Mouse (Mus musculus) gastrocnemius, postnatal 14 days (tissue): Measurements from ENCODE around the gene Axl. TPM values are rescaled to one million over a fixed set of nuclear protein-coding genes. Genes with fewer than 3 reads are reported as not detected.

Experiments
- DNase-seq: peaks from one replicate; pipeline ENCODE4 v3.0.0; 2021; ENCODE audit warnings: mixed read lengths
- intact Hi-C: fragments of 180-260 bp; cut with DNase I; formaldehyde crosslinking; loops from one replicate; pipeline ENCODE4 v1.15.1; 2025; ENCODE audit warnings: low total_unique reads
- long read RNA-seq, 2 experiments: library from polyadenylated mRNA; stranded (forward); transcript quantifications; one replicate each; pipeline ENCODE4 v2.0.0; 2021
- total RNA-seq, 2 experiments: library from RNA; stranded (reverse); gene quantifications; 2 replicates each; pipeline ENCODE4 v1.2.3; 2021

Axl gene
- total RNA-seq: 10 to 100 TPM; 68.6 to 82.2 TPM
- long read RNA-seq, experiment 1, full-length matches to known transcripts: 31 of 42 reads
- long read RNA-seq, experiment 1, partial matches to known transcripts: 1 of 42 reads
- long read RNA-seq, experiment 1, other reads (novel, unspliced or antisense): 10 of 42 reads
- long read RNA-seq, experiment 2, full-length matches to known transcripts: 44 of 61 reads
- long read RNA-seq, experiment 2, partial matches to known transcripts: 6 of 61 reads
- long read RNA-seq, experiment 2, other reads (novel, unspliced or antisense): 11 of 61 reads

DNA sequence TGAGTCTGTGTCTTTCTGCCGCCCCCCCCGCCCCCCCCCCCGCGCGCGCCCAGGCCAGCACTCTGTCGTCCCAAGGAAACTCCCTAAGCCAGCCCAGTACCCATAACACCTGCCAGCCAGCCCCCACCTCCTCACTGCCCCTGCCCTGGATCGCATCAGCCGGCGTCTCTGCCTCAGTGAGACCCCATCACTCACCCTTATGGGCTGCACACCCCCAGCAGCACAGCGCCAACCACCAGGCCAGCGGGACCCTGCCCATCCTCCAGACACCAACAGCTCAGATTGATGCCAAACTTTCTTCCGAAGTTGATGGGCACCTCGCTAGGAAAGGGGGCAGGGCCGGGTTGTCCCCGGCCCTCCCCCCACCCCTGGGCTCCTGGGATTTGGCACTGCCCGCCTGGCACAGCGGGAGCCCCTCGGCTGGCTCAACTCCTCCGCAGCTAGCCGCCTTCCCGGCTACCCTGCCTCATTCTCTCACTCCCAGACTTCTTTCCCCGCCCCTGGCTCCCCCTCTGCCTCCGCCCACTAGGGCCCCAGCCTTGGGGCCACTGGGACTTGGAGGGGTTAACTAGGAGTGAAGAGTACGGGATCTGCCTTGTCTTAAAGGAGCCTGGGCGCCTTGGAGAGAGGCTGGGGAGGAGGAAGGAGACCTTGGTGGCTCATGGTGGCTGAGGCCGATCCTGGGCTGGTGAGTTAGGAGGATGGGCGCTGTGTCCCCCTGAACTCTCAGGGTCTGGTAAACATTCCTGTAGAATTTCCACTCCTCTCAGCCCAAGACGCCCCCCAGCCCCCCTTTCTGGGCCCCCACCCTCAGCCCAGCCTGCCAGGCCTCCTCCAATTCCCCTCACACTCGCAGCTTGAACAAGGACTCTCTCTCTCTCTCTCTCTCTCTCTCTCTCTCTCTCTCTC lies at the start of gene Axl:
TSS of gene Axl (minus strand) at position 486 of the 909 bp plus-strand sequence.
- peak; percentile 84 for DNase-seq
- intact Hi-C loops: no loop called here

DNA sequence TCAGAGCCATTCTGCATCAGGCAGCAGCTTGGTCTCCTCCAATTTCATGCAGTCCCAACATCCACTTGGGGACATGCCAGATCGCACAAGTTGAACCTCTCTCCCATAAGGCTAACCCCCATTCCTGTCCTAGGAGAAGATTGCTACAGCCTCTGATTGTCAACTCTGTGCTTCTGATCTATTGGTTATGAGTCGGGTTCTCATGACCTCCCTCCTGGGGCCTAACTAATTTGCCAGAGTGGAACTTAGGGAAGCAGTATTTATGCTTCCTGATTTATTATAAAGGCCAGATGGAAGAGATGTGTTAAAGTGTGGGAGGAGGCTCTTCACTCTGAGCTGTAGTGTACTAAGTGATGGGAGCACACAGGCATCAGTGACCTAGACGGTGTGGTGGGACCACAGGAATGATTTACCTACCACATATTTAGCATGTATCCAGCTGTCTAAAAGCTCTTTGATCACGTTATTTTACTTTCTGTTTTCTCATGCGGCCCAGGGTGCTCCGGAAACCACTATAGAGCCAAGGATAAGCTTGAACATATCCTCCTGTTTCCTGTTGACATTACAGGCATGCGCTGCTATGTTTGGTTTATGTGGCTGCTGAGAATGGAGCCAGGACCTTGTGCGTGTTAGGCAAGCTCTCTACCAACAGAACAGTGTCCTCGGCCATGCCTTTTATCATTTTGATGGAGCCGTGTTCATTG lies 46.8 kb upstream of the Axl start:
- no peak for DNase-seq
- intact Hi-C loops: no loop called here

- no peak for DNase-seq
- intact Hi-C loops: no loop called here
These were observed 43.3 kb upstream of the Axl start for GRCm38 (mm10) chr7:25831557-25832530.

- no peak for DNase-seq
- intact Hi-C loops: no loop called here
These were observed 41.7 kb upstream of the Axl start for GRCm38 (mm10) chr7:25830251-25830650.

DNA sequence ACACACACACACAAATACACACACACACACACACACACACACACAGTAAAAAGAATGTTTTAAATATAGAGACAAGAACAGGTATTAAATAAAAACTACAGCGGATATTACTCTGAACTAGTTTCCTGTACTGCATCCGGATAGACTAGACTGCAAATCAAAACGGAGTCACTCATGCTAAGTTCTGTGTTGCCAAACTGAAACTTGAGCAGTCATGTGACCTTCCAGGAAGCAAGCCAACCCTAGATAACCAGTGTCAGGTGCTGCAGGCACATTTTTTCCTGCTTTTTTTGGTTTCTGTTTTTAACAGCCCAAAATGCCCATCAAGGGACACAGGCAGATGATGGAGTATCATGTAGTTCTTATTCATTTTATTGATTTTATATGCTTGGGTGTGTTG lies 38.7 kb upstream of the Axl start:
- no peak for DNase-seq
- intact Hi-C loops: no loop called here

GRCm38 (mm10) chr7:25826029-25826428 lies 37.5 kb upstream of the Axl start:
- intact Hi-C loops: no loop called here
- no peak for DNase-seq

- intact Hi-C loops: no loop called here
- DNase-seq: no peak
These were observed 36.5 kb upstream of the Axl start for GRCm38 (mm10) chr7:25825043-25825442.

DNA sequence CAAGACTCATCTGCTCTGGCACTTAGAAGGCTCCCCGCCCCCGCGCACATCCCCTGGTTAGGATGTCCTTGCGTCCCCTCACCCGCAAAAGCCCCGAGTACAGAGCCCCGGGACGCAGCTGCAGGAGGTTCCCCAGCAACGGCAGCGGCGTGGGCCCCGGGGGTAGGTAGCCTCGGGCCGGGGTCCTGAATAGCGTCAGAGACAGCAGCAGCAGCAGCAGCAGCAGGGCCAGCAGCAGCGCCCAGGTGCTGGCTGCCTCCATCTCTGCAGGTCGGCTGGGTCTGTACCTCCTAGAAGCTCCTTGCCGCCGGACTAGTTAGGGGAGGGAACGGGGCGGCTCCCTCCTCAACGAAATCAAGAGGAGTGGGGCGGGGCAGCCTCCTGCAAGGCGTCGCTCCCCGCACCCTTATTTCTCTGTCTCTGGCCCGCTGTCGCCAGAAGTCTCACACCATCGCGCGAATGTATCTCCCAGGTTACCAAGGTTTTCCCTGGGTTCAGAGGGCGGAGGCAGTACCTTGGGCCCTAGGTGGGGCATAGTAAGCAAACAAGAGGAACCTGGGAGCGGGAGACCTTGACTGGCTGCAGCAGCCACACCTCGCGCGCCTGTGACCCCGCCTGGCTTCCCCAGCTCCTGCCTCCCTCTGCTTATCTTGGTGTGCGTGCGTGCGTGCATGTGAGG lies 27.9 kb upstream of the Axl start, which contains the start of gene Cyp2s1:
TSS of gene Cyp2s1 (minus strand) at position 673 of the 679 bp plus-strand sequence.
- intact Hi-C loops: no loop called here
- no peak for DNase-seq

DNA sequence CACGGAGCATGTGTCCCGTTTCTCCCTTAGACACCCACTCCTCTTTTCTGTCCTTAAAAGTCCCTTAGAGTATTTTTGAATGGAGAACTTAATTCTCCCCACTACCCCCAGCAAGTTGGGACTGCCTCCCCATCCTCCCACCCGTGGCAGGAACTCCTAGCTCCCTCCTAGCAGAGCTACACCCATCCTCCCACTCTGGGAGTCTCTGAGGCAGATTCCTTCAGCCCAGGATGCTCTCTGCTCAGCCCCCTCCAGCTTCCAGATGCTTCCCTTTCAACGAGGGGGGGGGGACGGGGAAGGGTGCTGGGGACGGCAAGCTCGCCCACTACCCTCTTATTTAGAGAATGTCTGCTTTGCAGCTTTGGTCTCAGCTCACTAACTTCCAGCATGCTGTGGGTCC lies 27.1 kb upstream of the Axl start:
- intact Hi-C loops: no loop called here
- DNase-seq: no peak

DNA sequence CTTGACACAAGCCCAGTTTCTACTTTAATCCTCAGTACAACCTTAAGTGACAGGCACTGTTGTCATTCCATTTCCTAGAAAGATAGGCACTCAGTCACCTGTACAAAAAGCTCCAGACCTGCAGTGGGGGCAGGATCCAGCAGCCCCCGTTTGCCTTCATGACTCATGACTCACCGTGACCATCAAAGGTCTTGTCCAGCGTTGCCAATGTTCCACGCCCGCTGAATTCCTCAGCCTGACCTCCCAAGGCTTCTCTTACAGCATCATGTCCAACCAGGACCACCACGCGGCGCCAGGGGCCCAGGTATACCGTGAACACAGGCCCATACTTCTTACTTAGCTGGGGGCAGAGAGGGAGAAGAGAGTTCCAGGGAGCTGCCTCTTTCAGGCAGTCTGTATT lies 26.2 kb upstream of the Axl start:
- no peak for DNase-seq
- intact Hi-C loops: no loop called here

DNA sequence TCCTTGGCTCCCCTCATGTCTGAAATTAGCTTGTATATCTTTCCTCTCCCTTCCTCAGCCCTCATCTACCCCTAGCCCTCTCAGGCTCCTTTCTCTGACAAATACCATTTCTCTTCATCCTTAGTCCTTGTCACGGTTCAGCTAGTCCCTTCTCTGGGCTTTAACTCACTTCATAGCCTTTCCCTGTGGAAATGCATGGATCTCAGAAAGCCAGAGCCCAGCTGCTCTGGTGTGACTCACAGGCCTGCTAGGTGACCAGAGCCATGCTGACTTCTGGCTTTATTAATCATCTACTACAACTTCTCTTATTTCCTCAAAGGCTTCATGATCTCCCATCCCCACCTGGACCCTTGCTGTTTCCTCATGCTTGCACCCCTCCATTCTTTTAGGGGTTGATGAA lies 23.7 kb upstream of the Axl start:
- no peak for DNase-seq
- intact Hi-C loops: no loop called here

DNA sequence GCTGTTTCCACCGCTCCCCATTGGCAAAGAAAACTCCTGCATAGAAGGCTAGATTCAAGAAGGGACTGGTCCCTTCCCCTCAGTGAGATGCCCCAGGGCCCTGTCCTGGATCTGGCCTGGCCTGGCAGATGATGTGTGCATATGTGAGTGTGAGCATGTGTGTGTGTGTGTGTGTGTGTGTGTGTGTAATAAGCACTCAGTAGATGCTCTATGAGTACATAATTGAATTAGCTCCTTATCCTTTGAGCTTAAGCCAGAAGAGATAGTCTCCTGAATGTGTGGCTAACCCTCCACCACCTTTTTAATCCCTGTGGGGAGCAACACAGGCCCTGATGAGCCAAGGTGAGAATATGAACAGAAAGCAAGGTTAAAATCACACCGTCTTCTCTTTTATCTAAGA lies 23.2 kb upstream of the Axl start:
- DNase-seq: no peak
- intact Hi-C loops: no loop called here

DNA sequence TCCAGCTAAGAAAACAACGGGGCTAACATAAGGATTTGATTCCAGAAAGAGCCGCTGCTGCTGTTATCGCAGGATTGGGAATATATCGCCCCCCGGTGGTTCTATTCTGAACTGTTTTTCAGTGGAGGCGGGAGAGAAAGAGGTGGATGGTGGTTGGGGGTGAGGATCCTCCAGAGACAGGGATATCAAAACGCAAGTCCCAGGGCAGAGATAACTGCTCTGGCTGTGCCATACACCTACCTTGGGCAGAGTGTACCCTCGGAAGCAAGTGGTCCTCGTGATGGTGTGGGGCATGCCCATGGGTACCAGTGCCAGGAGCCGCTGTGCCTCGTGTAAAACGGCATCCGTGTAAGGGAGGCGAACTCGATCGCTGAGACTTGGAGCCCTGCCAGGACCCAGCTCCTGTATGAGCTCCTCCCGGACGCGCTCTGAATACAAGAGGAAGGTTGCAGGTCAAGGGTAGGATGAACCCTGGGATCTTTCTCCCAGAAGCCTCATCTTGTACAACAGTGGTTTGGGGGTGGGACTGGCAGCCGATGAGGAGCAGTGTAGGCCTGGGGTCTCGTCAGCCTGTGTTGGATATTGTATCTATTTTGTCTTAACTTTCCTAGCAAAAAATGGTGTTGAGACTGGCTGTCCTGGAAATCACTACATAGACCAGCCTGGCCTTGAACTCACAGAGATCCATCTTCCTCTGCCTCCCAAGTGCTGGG lies 17.3 kb upstream of the Axl start:
- peak; percentile 70 for DNase-seq
- intact Hi-C loops: loop anchor here (2.0 kb wide), 1 partner anchor 49 kb away; no protein-coding TSS in a partner anchor

GRCm38 (mm10) chr7:25804792-25805191 lies 16.3 kb upstream of the Axl start:
- DNase-seq: no peak
- intact Hi-C loops: loop anchor here (2.0 kb wide), 1 partner anchor 48 kb away; no protein-coding TSS in a partner anchor

- DNase-seq: no peak
- intact Hi-C loops: no loop called here
These were observed 15.0 kb upstream of the Axl start for GRCm38 (mm10) chr7:25803460-25803859.

GRCm38 (mm10) chr7:25802241-25803125 lies 14.0 kb upstream of the Axl start:
- intact Hi-C loops: no loop called here
- DNase-seq: peak; percentile 90

GRCm38 (mm10) chr7:25801031-25801430 lies 12.5 kb upstream of the Axl start:
- DNase-seq: no peak
- intact Hi-C loops: no loop called here
